Mouse (Mus musculus) fat pad, adult 2 months (tissue): ENCODE data around the gene Eef2kmt.
"Not testable (repeated sequence)": the region's sequence is repeated elsewhere in the genome, so short reads cannot be mapped to it uniquely, and the experiment has no call there.

Experiments used
- DNase-seq: peaks from one replicate; pipeline ENCODE4 v3.0.0-alpha.2; 2011; ENCODE audit warnings: low read depth, low spot score; ENCODE audit errors: extremely low read depth

Eef2kmt gene

GRCm38 (mm10) chr16:5255779-5256496 lies at the start of gene Eef2kmt:
TSS of gene Eef2kmt (minus strand) at chr16:5255983.
- DNase-seq: peak; percentile 58

GRCm38 (mm10) chr16:5295238-5295637 lies 39.5 kb upstream of the Eef2kmt start:
- DNase-seq: no peak

- no peak for DNase-seq
Measured at GRCm38 (mm10) chr16:5285376-5285775, 29.6 kb upstream of the Eef2kmt start.

- no peak for DNase-seq
Measured at GRCm38 (mm10) chr16:5282686-5283085, 26.9 kb upstream of the Eef2kmt start.

GRCm38 (mm10) chr16:5279571-5280222 lies 23.9 kb upstream of the Eef2kmt start:
- DNase-seq: no peak

GRCm38 (mm10) chr16:5272371-5272770 lies 16.6 kb upstream of the Eef2kmt start:
- DNase-seq: no peak

GRCm38 (mm10) chr16:5271411-5272035 lies 15.7 kb upstream of the Eef2kmt start:
- no peak for DNase-seq

GRCm38 (mm10) chr16:5263926-5264325 lies 8.1 kb upstream of the Eef2kmt start:
- DNase-seq: no peak

- no peak for DNase-seq
Measured at GRCm38 (mm10) chr16:5263156-5263555, 7.4 kb upstream of the Eef2kmt start.

- no peak for DNase-seq
Measured at GRCm38 (mm10) chr16:5255081-5255740, 572 bp downstream of the Eef2kmt start.

GRCm38 (mm10) chr16:5254346-5255025 lies 1.3 kb downstream of the Eef2kmt start:
- peak; percentile 28 for DNase-seq

GRCm38 (mm10) chr16:5252260-5252659 lies 3.5 kb downstream of the Eef2kmt start:
- DNase-seq: no peak

- no peak for DNase-seq
Measured at GRCm38 (mm10) chr16:5250891-5251290, 4.9 kb downstream of the Eef2kmt start.

GRCm38 (mm10) chr16:5244411-5244810 lies 11.4 kb downstream of the Eef2kmt start:
- DNase-seq: no peak

- DNase-seq: no peak
Measured at GRCm38 (mm10) chr16:5242882-5243281, 12.9 kb downstream of the Eef2kmt start.

GRCm38 (mm10) chr16:5242355-5242754 lies 13.4 kb downstream of the Eef2kmt start:
- no peak for DNase-seq

- peak; percentile 67 for DNase-seq
Measured at GRCm38 (mm10) chr16:5233418-5234313, 22.1 kb downstream of the Eef2kmt start, which contains the start of gene Alg1. TSS of gene Alg1 (plus strand) at chr16:5233621.

GRCm38 (mm10) chr16:5232982-5233381 lies 22.8 kb downstream of the Eef2kmt start:
- DNase-seq: no peak

GRCm38 (mm10) chr16:5228103-5228502 lies 27.7 kb downstream of the Eef2kmt start:
- DNase-seq: not testable (repeated sequence)

GRCm38 (mm10) chr16:5227501-5227900 lies 28.3 kb downstream of the Eef2kmt start:
- DNase-seq: not testable (repeated sequence)
